In the genomic region with DNA sequence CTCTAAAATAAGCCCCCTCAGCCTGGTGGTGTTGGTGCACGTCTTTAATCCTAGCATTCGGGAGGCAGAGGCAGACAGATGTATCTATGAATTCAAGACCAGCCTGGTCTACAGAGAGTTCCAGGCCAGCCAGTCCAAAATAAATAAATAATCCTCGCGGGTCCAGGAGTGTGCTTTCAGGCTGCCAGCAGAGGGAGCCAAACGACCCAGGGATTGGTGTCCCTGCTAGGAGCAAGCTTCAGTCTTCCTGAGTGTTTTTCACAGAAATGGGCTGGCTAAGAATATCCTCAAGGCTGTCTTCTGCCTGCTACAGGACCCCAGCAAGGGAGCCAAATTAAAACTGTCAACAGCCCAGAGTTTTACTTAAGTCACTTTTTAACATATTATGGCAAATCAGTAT, we compare ENCODE assay signal across 8 mouse cellular contexts. TPM values are rescaled to one million over a fixed set of nuclear protein-coding genes. Genes with fewer than 3 reads are reported as not detected.
A peak's percentile ranks its signal among the peaks of the same experiment; 100 is the strongest.
DNase-seq lines count a peak whose midpoint lies in the region; ATAC-seq and TF ChIP-seq lines count a peak whose summit lies in the region.

No protein-coding gene starts in this region.

- peak; percentile 95 for TF ChIP-seq CTCF in ES-Bruce4 (IDR thresholded peaks at IDR 0.05; ENCODE audit: low read depth, low read length)
- peak; percentile 97 for TF ChIP-seq CTCF in lung, adult 2 months (IDR thresholded peaks at IDR 0.05; ENCODE audit: insufficient read depth, low read length)

- DNase-seq in adrenal gland, postnatal 14 days: peak; percentile 92
- peak; percentile 84 for DNase-seq in embryo, embryonic 9.5 days (ENCODE audit: extremely low spot score)
- DNase-seq in kidney, postnatal 10 days: peak; percentile 96
- peak; percentile 70 for DNase-seq in lung, adult 2 months
- DNase-seq in ovary, postnatal 36 days (ENCODE audit: low spot score): peak; percentile 80
- peak; percentile 72 for DNase-seq in urinary bladder, postnatal 25 days (ENCODE audit: low spot score)

- peaks cover 5% of the 10 kb centered on the region for H3K4me1 ChIP-seq in ES-Bruce4 (ENCODE audit: control insufficient read depth, insufficient read depth, low read length)
- peaks cover 16% of the 10 kb centered on the region for H3K4me1 ChIP-seq in heart, embryonic 12.5 days (replicated peaks)
- no peaks in the 10 kb centered on the region; the same call in 1 of the 2 replicates for H3K4me1 ChIP-seq in lung, adult 2 months (ENCODE audit: control insufficient read depth, insufficient read depth, low read length)

- no peaks in the 10 kb centered on the region for H3K9me3 ChIP-seq in ES-Bruce4 (replicated peaks; ENCODE audit: control insufficient read depth, insufficient read depth, low read length, poor library complexity, severe bottlenecking)
- H3K9me3 ChIP-seq in heart, embryonic 12.5 days (replicated peaks): no peaks in the 10 kb centered on the region

- H3K27ac ChIP-seq in ES-Bruce4 (ENCODE audit: insufficient read depth, low read length): no peak overlapping the region
- H3K27ac ChIP-seq in heart, embryonic 12.5 days (ENCODE audit: poor library complexity, severe bottlenecking): peak overlapping the region; percentile 81

- peak; percentile 63 for ATAC-seq in heart, embryonic 12.5 days (ENCODE audit: insufficient number of reproducible peaks, low FRiP score)

- H3K4me3 ChIP-seq in ES-Bruce4 (ENCODE audit: low read depth, low read length): no peak overlapping the region
- no peak overlapping the region for H3K4me3 ChIP-seq in heart, embryonic 12.5 days
- no peak overlapping the region for H3K4me3 ChIP-seq in lung, adult 2 months (replicated peaks; ENCODE audit: extremely low read depth, low read depth, low read length)

- no peaks in the 10 kb centered on the region for H3K36me3 ChIP-seq in ES-Bruce4 (ENCODE audit: control insufficient read depth, insufficient read depth, low read length, poor library complexity, severe bottlenecking)
- H3K36me3 ChIP-seq in heart, embryonic 12.5 days: peaks cover 47% of the 10 kb centered on the region

- peak overlapping the region; percentile 33; the same call in 1 of the 2 replicates for H3K4me2 ChIP-seq in heart, embryonic 12.5 days

- no peak for TF ChIP-seq EP300 in ES-Bruce4 (IDR thresholded peaks at IDR 0.05; ENCODE audit: insufficient read depth, low read depth, low read length)

- TF ChIP-seq POLR2A in ES-Bruce4 (IDR thresholded peaks at IDR 0.05; ENCODE audit: insufficient read depth, low read length): no peak
- no peak for TF ChIP-seq POLR2A in lung, adult 2 months (IDR thresholded peaks at IDR 0.05; ENCODE audit: borderline replicate concordance, extremely low read depth, low read depth, low read length)

- no peaks in the 10 kb centered on the region for H3K27me3 ChIP-seq in ES-Bruce4 (ENCODE audit: control insufficient read depth, insufficient read depth, low read length, poor library complexity, severe bottlenecking)
- no peaks in the 10 kb centered on the region for H3K27me3 ChIP-seq in heart, embryonic 12.5 days (replicated peaks)

- no peak overlapping the region for H3K9ac ChIP-seq in ES-Bruce4 (ENCODE audit: low read depth, poor library complexity, severe bottlenecking)
- peak overlapping the region; percentile 28; the same call in 1 of the 2 replicates for H3K9ac ChIP-seq in heart, embryonic 12.5 days

- WGBS in heart, embryonic 12.5 days: 16% methylated on average over 5 of the region's 5 CpGs
- WGBS in lung, adult 2 months: 12% methylated on average over 5 of the region's 5 CpGs

RNA-seq across cellular contexts. Expression of gene Uba7, which starts 11.6 kb away (rescaled TPM):
- polyA plus RNA-seq in ES-Bruce4 (2011; ENCODE audit: insufficient read depth, insufficient read length, low read depth, missing spikeins): 0.52 and 2.1 TPM in 2 replicates
- 15.2 and 20.9 TPM in 2 replicates for total RNA-seq in adrenal gland, postnatal 14 days (2021)
- polyA plus RNA-seq in heart, embryonic 12.5 days (2016; fragmentation: Nextera tagmentation; extraction: Ambion mirVana): 42.9 and 45.7 TPM in 2 replicates
- 94.0 and 124 TPM in 2 replicates for polyA plus RNA-seq in lung, adult 2 months (2012; rRNA removed)

RNA-seq across cellular contexts. Expression of gene Traip, which starts 13.8 kb away (rescaled TPM):
- 17.2 and 20.4 TPM in 2 replicates for polyA plus RNA-seq in ES-Bruce4 (2011; ENCODE audit: insufficient read depth, insufficient read length, low read depth, missing spikeins)
- 3.7 and 5.7 TPM in 2 replicates for total RNA-seq in adrenal gland, postnatal 14 days (2021)
- polyA plus RNA-seq in heart, embryonic 12.5 days (2016; fragmentation: Nextera tagmentation; extraction: Ambion mirVana): 12.4 and 13.1 TPM in 2 replicates
- 0.79 and 0.93 TPM in 2 replicates for polyA plus RNA-seq in lung, adult 2 months (2012; rRNA removed)

RNA-seq across cellular contexts. Expression of gene Gm20661, which starts 19.2 kb away (rescaled TPM):
- not detected in 2 replicates for polyA plus RNA-seq in ES-Bruce4 (2011; ENCODE audit: insufficient read depth, insufficient read length, low read depth, missing spikeins)
- 0.52 and 0.90 TPM in 2 replicates for total RNA-seq in adrenal gland, postnatal 14 days (2021)
- polyA plus RNA-seq in heart, embryonic 12.5 days (2016; fragmentation: Nextera tagmentation; extraction: Ambion mirVana): 4.4 and 5.2 TPM in 2 replicates
- 3.3 and 5.5 TPM in 2 replicates for polyA plus RNA-seq in lung, adult 2 months (2012; rRNA removed)

RNA-seq across cellular contexts. Expression of gene Inka1, which starts 22.0 kb away (rescaled TPM):
- polyA plus RNA-seq in ES-Bruce4 (2011; ENCODE audit: insufficient read depth, insufficient read length, low read depth, missing spikeins): 1.4 and 2.6 TPM in 2 replicates
- 12.5 and 15.3 TPM in 2 replicates for total RNA-seq in adrenal gland, postnatal 14 days (2021)
- polyA plus RNA-seq in heart, embryonic 12.5 days (2016; fragmentation: Nextera tagmentation; extraction: Ambion mirVana): 41.9 and 43.9 TPM in 2 replicates
- polyA plus RNA-seq in lung, adult 2 months (2012; rRNA removed): 23.1 and 26.6 TPM in 2 replicates

RNA-seq across cellular contexts. Expression of gene Camkv, which starts 28.2 kb away (rescaled TPM):
- 4.0 and 5.6 TPM in 2 replicates for polyA plus RNA-seq in ES-Bruce4 (2011; ENCODE audit: insufficient read depth, insufficient read length, low read depth, missing spikeins)
- total RNA-seq in adrenal gland, postnatal 14 days (2021): 1.3 and 2.3 TPM in 2 replicates
- polyA plus RNA-seq in heart, embryonic 12.5 days (2016; fragmentation: Nextera tagmentation; extraction: Ambion mirVana): 0.39 and 0.56 TPM in 2 replicates
- polyA plus RNA-seq in lung, adult 2 months (2012; rRNA removed): 0.06 and 0.09 TPM in 2 replicates

Comparison
In these comparisons a context has a peak if more than half of its experiments do, and no peak if none do; other contexts are left out.
1. RNA of gene Uba7, which starts 11.6 kb away (polyA plus RNA-seq): 94.0 to 124 TPM in lung, adult 2 months and 42.9 to 45.7 TPM in heart, embryonic 12.5 days; 0.52 to 2.1 TPM in ES-Bruce4; every median in the first group is over 10 times any median in the second.
2. Peak in every context shown above with its lines, with median percentiles within 50 percentile points of each other: DNase-seq.